Mouse (Mus musculus): ENCODE results near the gene Dpp9.

Dpp9 gene

DNA sequence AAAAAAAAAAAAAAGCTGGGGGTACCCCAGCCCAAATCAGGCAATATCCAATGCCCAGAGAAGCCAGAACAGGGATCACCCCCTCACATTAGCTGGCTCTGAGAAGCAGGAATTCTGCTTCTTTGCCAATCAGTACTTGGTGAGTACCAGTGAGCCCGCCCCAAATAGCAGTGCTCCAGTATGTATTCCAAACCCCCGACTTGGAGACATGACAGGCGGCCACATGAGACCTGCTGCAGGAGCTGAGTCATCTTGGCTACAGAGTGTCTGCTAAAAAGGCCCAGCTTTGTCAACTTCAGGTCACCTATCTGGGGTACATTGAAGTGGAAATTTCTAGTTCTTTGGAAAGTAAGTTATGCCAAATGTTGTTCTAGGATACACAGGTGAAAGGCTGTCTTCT is 7.9 kb upstream of the Dpp9 start:
- DNase-seq: no peak

DNA sequence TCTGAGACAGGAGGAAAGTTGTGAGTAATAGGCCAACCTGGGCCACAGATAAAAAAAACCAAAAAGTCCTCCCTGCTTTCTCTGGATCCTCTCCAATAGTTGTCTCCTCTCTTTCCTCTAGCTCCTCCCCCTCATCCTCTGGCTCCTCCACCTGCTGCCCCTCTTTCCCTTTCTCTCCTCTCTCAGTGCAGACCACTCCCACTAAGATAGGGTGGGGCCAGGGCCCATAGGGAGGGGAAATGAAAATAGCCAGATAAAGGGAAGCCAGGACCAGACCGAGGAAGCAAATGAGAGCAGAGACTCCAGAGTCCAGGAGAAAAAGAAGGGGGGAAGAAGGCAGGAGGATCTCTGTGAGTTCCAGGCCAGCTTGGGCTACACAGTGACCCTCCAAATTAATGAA is 6.2 kb upstream of the Dpp9 start:
- no peak for DNase-seq

DNA sequence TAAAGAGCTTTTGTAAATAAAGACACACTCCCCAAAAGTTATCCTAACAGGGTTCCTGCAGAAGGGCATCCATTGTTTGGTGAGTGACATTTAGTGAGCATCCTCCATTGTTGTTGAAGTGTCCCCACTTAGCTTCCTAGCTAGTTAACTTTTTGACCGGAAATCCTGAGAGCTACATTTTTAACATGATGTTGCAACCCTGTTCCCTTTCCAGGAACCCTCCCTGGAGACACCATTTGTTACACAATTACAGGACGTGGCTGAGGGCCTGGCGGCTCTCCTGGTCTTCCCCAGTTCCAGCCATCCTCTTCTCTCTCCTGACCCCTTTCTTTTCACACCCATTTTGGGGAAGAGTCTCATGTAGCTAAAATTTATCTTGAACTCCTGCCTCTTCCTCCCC is 1.1 kb upstream of the Dpp9 start:
- DNase-seq: peak; percentile 62

DNA sequence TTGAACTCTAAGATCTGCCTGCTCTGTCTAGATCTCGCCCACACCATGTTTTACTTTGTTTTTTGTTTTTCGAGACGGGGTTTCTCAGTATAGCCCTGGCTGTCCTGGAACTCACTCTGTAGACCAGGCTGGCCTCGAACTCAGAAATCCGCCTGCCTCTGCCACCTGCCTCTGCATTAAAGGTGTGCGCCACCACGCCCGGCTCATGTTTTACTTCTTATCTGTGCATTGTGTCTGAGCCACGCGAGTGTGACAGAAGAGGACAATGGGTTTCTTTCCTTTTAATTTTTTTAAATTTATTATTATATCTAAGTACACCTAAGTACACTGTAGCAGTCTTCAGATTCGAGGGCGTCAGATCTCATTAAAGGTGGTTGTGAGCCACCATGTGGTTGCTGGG is 546 bp upstream of the Dpp9 start:
- no peak for DNase-seq

DNA sequence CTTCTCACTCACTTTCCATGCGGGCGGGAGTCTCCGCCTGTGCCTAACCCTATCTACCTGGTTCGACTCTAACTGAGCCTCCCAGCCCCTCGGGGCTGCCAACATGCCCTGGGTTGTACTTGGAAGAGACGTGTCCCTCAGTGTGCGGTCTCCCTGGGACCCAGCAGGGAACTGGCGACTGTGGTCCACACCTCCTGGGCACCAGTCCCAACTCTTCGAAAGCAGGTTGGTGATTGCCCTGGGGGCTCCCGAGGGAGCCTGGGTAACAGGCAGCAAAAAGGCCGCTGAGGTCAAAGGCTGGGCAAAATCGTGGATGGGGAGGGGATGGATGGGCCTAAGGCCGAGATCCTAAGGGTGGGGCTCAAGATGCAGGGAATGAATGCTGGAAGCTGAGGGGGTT is 1.0 kb downstream of the Dpp9 start:
- DNase-seq: peak; percentile 38

DNA sequence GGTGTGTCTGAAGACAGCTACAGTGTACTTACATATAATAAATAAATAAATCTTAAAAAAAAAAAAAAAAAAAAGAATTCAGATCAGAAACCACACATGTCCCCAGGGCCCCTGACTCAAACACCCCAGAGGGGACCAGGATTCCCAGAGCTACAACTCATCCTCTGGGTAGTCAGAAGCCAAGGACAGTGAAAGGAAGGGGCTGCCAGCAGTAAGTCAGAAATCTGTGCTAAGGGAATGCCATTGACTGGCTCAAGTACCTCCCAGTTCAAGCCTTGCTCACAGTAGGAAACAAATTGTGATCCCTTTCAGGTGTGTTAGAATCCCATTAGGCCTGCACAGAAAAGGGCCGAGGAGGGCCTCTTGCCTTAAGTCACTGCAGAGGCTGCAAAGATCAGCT is 4.5 kb downstream of the Dpp9 start:
- no peak for DNase-seq

DNA sequence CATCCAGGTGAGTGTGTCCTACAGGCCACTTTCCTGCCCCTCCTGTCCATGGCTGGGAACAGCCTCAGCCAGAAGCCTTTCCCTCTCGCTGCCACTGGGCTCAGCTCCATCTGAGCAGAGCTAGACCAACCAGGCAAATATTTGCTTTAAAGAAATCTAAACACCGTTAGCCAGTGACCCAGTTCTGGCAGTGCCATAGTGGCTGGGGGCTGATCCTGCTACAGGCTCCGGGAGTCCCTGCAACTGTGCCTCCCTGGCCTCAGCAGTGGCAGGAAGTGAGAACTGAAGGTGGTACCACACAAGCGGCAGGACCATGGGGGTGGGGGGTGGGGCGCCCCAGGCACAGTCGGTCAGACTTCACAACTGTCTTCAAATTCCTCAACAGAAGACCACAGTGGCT is 6.0 kb downstream of the Dpp9 start:
- DNase-seq: no peak

DNA sequence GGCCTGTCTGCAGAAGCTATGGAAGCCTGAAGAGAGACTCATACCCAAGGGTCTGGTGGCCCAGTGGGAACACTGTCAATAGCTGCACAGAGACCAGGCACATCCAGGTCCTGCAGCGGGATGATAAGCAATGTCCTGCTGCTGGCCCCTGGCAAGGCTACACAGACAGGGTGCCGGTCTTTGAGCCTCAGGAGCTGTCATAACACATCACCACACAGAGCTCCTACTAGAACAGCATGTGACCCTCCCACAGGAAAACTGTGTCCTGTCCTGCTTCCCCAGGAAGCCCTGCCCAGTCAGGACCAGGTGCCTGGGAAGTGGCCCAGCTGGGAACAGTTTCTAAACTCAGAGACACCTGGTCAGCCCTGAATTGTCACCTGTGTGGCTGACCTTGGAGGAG is 7.6 kb downstream of the Dpp9 start:
- DNase-seq: no peak

DNA sequence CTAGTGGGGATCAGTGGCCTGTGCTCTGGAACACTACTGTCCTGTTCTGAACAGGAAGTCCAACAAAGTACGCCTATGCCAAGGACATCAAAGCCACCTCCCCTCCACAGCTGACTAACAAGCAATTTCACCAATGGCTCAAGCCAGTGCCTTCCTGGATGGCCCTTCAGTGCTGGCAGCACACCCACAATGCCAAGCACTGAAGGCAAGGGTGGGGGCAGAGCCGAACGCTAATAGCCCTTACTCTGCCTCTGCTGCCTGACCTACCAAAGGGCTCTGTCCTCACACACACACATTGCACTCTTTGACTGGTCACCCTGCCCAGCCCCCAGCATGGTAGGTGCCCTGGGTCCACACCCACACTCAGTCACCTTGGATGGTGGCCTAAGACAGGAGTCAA is 9.9 kb downstream of the Dpp9 start:
- DNase-seq: no peak

DNA sequence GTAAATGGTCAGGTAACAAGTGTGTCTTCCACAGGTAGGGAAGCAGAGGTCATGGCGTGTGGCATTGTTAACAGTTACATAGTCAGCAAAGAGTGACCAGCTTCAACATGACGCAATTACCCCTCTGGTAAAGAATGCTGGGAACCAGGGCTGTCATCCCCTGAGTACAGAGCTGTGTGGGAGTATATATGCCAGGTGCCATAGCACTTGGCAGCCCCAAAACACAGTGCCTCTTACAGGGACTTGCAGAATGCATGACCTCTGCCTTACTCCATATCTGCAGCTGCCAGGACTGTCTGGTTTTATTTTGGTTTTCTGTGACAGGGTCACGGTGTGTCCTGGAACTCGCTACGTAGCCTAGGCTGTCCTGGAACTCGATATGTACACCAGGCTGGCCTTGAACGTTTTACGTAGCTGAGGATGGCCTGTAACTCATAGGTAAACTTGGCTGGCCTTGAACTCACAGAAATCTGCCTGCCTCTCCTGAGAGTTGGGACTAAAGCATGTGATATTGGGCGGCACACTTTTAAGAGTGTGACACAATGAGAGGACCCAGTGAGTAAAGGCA is 10.7 kb downstream of the Dpp9 start:
- no peak for DNase-seq

DNA sequence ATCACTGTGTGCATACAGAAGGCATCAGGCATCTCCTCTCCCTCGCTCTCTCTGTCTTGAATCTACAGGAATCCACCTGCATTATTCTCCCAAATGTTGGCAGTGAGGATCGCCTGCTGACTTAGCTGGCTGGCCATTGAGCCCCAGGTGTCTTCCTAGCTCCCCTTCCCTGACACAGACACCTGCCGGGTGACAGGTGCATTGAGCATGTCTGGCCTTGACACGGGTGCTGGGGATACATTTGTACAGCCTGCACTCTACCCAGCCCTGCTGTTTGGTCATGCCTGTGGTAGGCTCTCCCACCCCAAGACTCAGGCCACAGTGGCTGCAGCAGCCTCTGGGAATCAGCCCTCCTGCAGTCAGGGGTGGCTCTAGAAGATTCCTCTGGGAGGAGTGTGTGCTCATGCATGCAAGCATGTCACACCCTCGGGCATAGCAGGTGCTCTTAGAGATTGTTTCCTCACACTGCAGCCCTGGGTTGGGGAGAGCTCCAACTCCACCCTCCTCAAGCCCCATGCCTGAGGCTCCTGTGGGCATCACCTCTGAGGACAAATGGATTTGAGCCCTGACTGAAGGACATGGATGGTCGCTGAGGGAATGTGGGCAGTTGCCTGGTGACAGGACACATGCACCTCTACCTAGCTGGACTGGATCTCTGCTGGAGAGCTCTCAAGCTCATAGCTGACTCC is 11.6 kb downstream of the Dpp9 start:
- DNase-seq: no peak

DNA sequence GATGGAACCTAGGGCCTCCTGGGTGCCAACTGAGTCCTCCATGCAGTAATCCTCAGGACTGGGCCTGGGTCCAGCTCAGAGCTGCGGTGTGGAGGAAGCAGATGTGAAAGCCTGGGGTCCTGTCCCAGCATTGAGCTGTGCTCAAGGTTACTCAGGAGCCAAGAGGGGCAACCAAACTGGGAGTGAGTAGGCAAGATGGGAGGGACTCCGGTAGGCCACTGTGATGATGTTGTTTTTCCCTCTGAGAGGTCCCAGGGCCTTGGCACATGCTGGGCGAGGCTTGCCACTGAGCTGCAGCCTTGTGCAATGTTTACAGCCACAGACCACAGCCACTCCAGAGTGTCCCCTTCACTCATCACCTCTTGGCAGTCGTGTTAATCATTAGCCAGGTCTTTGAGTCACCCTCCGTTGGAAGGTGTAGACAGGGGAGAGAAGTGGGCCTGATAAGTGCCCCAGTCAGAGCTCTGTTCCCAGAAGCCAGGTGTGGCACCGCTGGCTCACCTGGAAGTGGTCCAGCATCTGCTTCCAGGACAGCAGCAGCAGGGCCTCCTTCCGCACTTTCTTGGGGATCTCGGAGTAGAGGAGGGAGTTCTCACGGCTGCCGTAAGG is 12.3 kb downstream of the Dpp9 start:
- no peak for DNase-seq

DNA sequence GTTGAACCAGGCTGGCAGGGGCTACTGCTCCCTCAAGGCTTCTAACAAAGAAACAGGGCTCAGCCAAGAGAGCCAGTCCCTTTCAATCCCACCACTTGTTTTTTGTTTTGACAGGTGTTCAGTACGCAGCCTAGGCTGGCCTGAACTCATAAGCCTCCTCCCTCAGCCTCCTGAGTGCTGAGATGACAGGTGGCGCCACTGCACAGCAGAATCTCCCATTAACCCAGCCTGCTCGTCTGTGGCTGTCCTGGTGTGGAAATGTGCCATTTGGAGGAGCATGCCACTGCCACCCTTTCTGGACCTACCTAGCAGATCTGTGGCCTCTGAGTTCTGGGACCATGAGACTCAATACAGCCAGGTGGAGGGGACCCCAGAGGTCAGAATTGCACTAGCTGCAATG is 15.0 kb downstream of the Dpp9 start:
- no peak for DNase-seq

DNA sequence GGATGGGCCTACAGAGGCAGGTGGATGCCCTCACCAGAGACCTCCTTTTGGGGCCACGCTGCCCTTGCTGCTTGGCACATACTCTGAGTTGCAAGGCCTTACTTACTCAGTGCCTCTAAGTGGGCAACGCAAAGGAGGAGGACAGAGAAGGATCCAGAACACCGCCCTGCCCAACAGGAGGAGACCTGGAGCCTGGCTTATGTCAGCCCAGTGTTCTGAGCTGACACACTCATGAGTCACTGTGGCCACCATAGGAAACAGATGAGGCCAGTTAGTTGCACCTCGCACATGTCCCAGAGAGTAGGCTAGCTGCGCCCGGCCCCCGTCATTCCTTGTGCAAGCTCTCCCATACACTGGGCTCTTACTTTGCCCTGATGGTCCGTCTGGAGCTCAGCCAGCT is 16.2 kb downstream of the Dpp9 start:
- no peak for DNase-seq

DNA sequence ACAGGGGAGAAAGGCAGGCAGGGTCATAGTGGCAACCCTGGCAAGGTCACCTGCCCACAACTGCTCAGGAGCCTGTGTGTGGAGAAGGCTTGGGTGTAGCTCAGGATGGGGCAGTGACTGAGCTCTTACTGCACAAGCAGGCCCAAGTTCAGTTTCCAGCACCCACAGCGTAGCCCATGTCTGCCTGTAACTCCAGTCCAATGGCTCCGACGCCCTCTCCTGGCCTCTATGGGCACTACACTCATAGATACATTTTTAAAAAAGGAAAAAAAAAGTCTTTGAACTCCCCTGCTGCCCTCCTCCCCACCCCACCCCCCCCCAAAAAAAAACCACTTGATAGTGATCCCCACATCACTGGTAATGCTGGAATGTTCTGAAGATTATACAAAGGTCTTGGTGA is 17.1 kb downstream of the Dpp9 start:
- no peak for DNase-seq

DNA sequence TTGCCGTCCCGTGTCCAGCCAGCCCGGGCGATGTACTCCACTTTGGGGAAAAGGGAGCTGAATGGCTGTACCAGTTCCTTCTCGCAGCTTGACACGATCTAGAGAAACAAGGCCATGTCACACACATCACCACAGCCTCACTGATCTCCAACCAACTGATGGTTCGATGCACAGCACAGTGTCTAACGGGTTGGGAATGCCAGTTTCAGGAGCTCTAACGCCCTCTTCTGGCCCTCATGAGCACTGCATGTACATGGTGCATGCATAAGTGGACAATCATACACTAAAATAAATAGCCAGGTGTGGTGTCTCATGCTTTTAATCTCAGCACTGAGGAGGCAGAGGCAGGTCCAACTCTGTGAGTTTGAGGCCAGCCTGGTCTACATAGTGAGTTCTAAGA is 18.1 kb downstream of the Dpp9 start:
- DNase-seq: no peak

DNA sequence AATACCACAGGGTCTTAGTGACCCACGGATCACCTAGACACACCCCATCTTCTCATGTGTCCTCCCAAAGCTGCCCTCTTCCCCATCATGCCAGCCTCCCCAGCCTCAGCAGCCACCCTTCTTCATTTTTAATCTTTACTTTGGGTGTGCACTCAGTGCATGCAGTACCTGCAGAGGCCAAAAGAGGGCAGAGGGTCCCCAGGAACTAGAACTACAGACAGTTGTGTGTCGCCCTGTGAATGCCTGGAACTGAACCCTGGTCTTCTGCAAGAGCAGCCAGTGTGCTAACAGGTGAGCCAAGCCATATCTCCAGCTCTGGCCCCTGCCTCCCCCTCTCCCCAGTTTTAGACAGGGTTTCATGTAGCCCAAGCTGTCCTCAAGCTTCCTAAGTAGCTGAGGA is 21.8 kb downstream of the Dpp9 start:
- peak; percentile 39 for DNase-seq

DNA sequence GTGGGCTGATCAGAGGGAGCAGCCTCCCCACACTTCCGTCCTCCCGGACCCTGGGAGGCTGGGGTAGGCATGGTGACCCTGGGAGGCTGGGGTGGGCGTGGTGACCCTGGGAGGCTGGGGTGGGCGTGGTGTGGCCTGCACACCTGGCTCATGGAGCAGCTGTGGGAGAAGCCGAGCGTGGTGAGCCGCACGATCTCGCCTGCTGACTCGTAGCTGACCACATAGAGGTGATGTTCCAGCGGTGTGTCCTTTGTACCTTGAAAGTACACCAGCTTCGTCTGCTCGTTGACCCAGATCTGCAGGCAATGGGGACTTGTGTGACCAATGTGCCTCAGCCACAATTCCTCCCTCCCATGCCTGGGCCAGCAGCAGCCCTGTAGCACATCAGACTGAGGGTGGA is 23.9 kb downstream of the Dpp9 start:
- DNase-seq: peak; percentile 27

DNA sequence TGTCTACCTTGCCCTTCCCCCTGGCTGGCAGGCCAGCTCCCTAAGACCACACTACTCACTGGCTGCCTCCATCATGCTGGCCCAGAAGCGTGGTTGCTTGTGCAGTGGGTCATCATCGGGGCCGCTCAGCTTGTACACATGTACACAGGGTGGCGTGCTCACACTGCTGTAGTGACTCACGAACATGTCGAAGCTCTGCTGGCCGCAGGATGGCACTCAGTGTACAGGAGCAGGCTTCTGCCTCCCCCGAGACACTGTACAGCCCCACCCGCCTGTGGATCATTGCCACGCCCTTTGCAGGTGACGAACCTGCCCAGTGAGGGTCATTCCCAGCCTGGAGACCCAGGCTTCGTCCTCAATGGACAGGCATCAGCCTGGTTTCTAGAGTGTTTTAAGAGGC is 24.3 kb downstream of the Dpp9 start:
- DNase-seq: no peak

DNA sequence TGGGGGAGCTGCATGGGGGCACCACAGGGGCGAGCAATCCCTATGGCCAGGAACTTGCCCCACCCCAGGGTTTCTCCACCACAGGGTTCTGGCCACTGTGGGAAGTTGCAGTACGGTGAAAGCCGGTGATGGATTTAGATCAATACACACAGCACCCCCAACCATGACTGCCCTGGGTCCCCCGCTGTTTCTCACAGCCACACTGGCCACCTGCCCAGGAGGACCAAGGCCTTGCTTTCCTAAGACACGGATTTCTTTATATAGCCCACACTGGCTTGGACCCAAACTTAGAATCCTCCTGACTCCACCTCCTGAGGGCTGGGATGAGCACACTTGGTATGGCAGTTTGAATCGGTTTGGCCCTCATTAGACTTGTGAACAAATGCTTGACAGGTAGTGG is 27.4 kb downstream of the Dpp9 start:
- DNase-seq: no peak

DNA sequence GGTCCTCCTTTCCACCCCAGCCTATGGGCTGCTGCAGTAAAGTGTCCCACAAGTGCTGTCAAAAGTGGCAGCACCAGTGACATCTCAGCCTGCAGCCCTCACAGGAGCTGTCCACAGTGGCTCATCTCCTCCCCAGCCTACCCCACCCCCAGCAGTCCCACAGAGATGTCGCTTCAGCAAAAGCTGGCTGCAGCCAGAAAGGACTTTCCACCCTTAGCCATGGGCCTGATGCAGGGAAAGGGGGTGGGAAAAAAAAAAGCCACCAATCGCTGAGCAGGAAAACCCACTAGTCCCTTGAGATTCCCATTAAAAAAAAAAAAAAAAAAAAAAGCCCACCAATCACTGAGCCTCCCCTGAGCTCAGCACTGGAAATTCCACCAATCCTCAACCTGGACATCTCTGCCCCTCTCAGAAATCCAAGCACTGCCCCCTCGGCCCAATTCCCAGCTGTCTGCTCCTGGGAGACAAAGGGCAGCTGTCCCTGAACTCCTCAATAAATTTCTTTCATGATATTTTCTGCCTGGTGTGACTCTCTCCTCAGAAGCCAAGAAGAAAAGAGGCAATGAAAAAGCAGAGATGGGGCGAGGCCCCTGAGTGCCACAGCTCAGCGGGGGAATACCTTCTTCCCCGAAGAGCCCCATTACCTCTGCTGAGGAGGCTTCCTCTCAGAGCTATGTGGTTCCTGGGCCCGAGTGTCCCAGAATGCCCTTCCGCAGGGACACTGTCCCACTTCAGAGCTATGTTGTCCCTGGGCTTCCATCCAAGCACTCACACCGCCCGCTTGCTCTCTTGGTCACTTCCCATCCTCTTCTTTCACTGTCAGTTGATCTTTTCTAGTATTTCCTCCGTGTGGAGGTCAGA is 33.2 kb downstream of the Dpp9 start:
- peak; percentile 81 for DNase-seq

DNA sequence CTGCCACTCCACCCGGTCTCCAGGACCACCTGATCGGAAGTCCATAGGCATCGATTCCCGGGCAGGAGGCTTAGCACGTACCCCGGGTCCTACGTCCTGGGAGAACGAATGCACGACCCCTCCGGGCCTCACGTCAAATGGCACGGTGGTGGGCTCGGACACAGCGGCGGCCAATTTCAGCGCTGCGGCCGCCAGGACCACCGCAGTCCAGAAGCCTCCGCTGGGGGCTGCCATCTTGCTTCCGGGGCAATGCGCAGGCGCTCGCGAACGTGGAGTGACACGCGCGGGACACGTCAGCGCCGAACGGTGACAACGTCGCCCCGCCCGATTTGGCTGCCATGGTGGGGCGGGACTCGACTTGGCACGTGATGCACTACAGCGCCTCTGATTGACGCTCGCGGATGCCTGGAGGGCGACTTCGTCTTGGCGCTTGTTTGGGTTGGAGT is 35.0 kb downstream of the Dpp9 start, which contains the start of gene Mydgf:
Gene Mydgf, minus strand, starts transcription at position 263 of the 446 bp plus-strand sequence.
- DNase-seq: peak; percentile 98

DNA sequence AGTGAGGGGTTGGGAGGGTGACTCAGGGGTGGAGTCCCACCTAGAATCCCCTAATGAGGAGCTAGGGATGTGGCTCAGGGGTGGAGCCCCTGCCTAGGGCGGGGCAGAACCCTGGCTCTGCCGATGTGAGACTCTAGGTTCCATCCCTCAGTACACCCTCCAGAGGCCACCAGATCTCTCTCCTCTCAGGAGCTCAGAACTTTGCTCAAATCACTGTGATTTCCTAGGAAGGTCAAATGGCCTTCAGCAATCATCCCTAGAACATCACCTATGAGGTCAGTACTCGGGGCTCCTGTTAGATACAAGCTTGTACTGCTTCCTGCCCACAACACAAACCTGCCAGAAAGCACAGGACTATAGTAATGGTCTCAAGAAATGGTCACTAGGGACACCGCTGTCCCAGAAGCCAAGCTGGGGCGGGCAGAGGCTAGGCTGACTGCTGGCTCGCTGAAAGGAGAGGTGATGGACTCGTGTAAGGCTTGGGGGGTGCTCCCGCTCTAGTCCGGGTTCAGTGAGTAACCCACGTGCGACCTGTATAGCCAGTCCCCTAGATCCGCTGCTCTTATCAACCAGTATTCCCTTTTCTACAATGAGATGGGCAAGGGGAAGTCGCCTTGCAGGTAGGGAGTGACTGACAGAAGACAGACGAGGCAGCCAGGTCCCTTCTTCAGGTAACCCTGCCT is 35.6 kb downstream of the Dpp9 start:
- DNase-seq: no peak
